Mouse (Mus musculus): ENCODE results near the gene Rcsd1. TPM values are rescaled to one million over a fixed set of nuclear protein-coding genes. Genes with fewer than 3 reads are reported as not detected.

The Rcsd1 gene
- total RNA-seq, 2 experiments from 2014 or later: 27.8 to 32.6 TPM

DNA sequence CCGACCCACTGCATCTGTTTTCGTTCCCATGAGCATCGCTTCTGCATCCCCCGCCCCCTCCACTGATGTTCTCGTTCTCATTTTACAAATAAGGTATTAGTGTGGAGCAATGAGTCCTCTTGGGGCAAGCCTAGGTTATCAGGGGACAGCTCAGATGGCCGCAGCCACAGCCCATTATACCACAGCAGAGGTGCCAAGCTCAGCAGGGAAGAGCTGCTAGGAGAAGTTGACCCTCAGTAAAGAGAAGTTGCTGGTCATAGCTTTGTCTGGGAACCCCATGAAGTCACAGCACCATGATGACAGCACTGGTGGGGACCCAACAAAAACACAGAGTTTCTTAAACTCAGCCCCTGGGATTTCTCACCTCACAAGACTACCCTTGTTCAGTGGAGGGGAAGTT is 47.8 kb downstream of the Rcsd1 start:
- DNase-seq: no peak

- no peak for DNase-seq
Observed at GRCm38 (mm10) chr1:165661191-165661590, 48.4 kb downstream of the Rcsd1 start.

- peak; percentile 75 for DNase-seq
Observed at GRCm38 (mm10) chr1:165660774-165661173, 48.8 kb downstream of the Rcsd1 start.

DNA sequence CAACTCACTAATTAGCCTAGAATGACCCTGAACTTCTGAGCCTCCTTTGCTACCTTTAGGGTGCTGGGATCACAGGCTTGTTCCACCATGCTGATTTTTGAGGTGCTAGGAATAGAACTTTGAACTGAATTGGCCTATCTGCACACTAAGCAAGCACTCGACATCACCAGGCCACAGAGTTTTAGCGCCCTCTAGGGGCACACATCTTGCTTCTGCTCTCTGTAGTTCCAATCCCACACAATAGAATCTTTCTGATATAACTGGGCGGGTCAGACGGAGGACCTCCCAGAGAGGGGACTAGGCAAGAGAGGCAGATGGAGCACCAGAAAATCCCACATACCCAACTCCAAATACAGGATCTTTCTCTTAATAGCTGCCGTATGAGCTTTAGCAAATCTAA is 51.0 kb downstream of the Rcsd1 start:
- peak; percentile 84 for DNase-seq

- no peak for DNase-seq
Observed at GRCm38 (mm10) chr1:165655482-165655881, 54.1 kb downstream of the Rcsd1 start.

GRCm38 (mm10) chr1:165655022-165655421 is 54.5 kb downstream of the Rcsd1 start:
- peak; percentile 56 for DNase-seq

GRCm38 (mm10) chr1:165653126-165653885 is 56.3 kb downstream of the Rcsd1 start:
- DNase-seq: no peak

GRCm38 (mm10) chr1:165652507-165652906 is 57.0 kb downstream of the Rcsd1 start:
- DNase-seq: no peak

- no peak for DNase-seq
Observed at GRCm38 (mm10) chr1:165651158-165651557, 58.4 kb downstream of the Rcsd1 start.

DNA sequence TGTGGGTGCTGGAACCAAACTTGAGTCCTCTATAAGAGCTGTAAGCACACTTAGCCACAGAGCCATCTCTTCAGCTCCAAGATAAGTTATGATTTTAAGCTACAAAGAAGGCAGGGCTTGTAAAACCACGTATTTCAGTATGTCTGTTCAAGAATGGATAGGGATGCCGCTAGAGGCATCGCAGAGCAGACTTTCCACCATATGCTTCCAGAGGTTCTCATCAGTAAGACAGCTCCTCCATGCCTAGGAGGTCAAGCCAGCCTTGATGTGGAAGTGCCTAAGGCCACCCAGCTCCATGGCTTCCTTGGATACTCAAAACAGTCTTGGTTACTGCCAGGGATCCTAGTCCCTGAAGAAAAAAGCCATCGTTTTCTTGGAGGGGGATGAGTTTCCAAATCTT is 64.5 kb downstream of the Rcsd1 start:
- no peak for DNase-seq

DNA sequence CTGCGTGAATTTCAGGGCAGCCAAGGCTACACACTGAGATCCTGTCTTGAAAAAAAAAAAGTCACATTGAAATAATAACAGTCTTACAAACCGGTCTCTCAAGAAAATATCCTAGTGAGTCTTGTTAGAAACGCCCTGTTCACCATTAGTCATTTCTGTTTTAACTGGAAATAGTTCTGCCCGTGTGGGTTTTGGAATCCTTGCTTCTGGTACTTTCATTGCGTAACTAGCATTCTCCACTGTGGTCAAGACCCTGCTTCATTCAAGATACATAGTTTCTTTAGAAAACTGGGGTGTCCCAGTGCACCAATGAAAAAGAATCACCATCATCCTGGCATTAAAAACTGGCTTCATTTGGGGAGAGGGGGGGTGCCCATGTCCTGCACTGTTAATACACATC is 65.8 kb downstream of the Rcsd1 start:
- DNase-seq: no peak

- DNase-seq: peak; percentile 58
Observed at GRCm38 (mm10) chr1:165642780-165643311, 66.7 kb downstream of the Rcsd1 start.

GRCm38 (mm10) chr1:165641786-165642771 is 67.5 kb downstream of the Rcsd1 start:
- DNase-seq: peak; percentile 95

DNA sequence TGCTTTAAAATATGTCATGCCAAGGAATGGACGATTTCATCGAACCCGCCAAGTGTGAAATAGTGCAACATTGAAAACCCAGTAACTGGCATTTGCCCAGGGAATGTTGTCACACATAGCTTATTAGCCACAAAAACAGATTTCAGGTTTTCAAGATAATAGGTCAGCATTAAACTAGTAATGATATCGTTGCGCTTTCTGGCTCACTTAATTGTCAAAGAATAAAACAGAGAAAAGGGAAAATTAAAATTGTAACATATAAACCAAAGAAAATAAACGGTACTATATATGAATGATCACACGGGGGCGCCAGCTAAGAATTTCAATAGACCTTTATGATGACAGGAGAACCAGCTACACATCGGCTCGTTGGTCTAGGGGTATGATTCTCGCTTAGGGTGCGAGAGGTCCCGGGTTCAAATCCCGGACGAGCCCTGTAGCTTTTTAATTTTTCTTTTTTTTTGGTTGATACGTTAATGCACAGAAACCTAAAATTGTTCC is 68.2 kb downstream of the Rcsd1 start:
- DNase-seq: peak; percentile 85

- no peak for DNase-seq
Observed at GRCm38 (mm10) chr1:165636289-165636688, 73.3 kb downstream of the Rcsd1 start.

- no peak for DNase-seq
Observed at GRCm38 (mm10) chr1:165635055-165635897, 74.3 kb downstream of the Rcsd1 start.

GRCm38 (mm10) chr1:165634151-165634884 is 75.2 kb downstream of the Rcsd1 start, which contains the start of gene Mpzl1:
Mpzl1 (minus strand) TSS chr1:165634538.
- peak; percentile 99 for DNase-seq

DNA sequence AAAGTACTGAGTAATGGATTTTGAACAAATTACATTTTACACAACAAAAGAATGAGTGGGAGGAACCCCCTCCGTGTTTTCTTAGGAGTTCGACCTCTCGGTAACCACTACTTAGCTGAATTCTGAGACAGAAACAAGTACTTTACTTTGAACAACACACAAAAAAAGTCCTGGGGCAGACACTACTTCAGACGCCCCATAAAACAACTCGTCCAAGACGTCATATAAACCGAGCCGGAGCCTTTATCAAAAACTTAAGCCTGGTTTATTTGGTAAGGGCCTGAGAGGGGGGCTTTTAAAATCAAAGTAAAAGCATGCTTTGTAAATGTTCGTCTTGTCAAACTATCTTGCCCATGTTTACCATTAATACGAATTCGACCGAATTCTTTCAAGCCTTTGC is 76.2 kb downstream of the Rcsd1 start:
- DNase-seq: no peak

DNA sequence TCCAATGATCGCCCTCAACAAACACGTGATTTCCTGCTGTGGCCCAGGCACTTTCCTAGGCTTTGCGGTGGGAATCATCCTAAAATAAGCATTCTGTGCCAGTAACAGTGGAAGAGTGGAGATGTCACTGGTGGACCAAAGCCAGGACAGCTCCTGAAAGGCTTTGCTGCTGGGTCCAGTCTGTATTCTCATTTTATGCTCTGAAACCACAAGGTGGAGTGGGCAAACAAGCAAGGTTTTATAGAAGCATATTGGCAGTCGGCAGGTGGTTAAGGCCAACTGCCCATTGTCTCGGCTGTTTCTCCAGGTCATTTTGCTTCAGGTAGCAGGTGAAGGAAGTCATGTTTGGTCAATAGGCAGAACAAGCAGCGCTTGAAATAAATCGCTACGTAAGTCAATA is 78.4 kb downstream of the Rcsd1 start:
- no peak for DNase-seq

DNA sequence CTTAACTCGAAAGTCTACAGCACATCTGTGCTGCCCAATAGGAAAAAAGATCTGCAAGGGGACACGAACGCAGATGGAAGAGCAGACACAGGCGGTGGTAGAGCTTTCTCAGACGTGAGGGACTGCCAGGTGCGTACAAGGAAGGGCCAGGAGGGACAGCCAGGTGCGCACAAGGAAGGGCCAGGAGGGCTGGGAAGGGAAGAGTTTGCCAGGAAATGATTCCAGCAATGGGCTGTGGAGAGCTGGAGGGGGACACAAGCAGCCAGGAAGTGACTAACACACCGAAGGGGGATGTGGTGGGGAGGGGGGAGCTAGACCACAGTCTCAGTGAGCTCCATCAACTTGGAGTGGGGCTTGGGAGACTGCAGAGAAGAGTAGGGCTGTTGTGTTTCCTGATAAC is 79.6 kb downstream of the Rcsd1 start:
- DNase-seq: no peak

GRCm38 (mm10) chr1:165628603-165629002 is 81.0 kb downstream of the Rcsd1 start:
- DNase-seq: no peak
